Mouse (Mus musculus) spleen, postnatal 0 days (tissue): ENCODE results near the gene Tecr. TPM values are rescaled to one million over a fixed set of nuclear protein-coding genes. Genes with fewer than 3 reads are reported as not detected.

Experiments used
- polyA plus RNA-seq: library from polyadenylated mRNA; unstranded; fragments of >200 nt; fragmentation: Nextera tagmentation; extraction: Ambion mirVana; gene quantifications from 2 replicates; pipeline ENCODE4 v1.2.1, GENCODE M21; 2015

Tecr gene
- 267 and 277 TPM in 2 replicates for polyA plus RNA-seq

GRCm38 (mm10) chr8:83607661-83608397, at the start of gene Tecr, which contains the start of gene Dnajb1:
Gene Tecr (minus strand): TSS chr8:83607971.
Gene Dnajb1 (plus strand): TSS chr8:83608193.

GRCm38 (mm10) chr8:83652030-83652743, 44.4 kb upstream of the Tecr start, which contains the start of gene Gipc1:
Gene Gipc1 (plus strand): TSS chr8:83652677.

GRCm38 (mm10) chr8:83566469-83567395, 41.0 kb downstream of the Tecr start, which contains the start of gene Ndufb7:
Gene Ndufb7 (plus strand): TSS chr8:83566671.

DNA sequence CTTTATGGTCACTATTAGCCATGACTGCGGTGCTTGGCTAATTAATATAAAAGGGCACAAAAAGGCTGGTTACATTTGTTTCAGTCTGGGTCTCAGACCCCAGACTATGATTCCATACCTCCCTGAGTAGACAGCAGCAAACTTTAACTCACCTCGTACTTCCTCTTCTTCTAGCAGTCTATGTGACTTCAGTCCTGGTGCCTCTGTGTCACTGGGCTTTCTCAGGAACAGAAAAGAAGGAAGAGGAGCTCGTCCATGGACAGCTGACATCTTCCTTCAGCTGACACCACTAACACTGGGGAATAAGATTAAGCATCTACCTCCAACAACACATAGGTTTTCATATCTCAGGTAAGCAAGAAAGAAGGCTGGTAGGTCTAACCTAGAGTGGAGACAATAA, 72.0 kb downstream of the Tecr start, which contains the start of gene Olfr370:
TSS of gene Olfr370 (plus strand) at position 45 of the 400 bp plus-strand sequence.

Other genes with a start within 250 kb of the Tecr start
- gene Clgn, start 218.1 kb downstream of the Tecr start, polyA plus RNA-seq = 0.72 and 0.81 TPM in 2 replicates
- gene Scoc, start 149.6 kb downstream of the Tecr start, polyA plus RNA-seq = 84.7 and 96.6 TPM in 2 replicates
- not detected in 2 replicates for gene Olfr370, start 72.2 kb downstream of the Tecr start, polyA plus RNA-seq
- 311 and 339 TPM in 2 replicates for gene Ndufb7, start 41.3 kb downstream of the Tecr start, polyA plus RNA-seq
- gene Dnajb1, start 222 bp upstream of the Tecr start, polyA plus RNA-seq = 60.9 and 66.1 TPM in 2 replicates
- 68.8 and 78.7 TPM in 2 replicates for gene Gipc1, start 44.7 kb upstream of the Tecr start, polyA plus RNA-seq
- gene Ptger1, start 58.7 kb upstream of the Tecr start, polyA plus RNA-seq = 1.9 and 2.5 TPM in 2 replicates
- 18.9 and 25.5 TPM in 2 replicates for gene Pkn1, start 91.2 kb upstream of the Tecr start, polyA plus RNA-seq
- gene Ddx39, start 107.2 kb upstream of the Tecr start, polyA plus RNA-seq = 211 and 226 TPM in 2 replicates
- gene Adgre5, start 133.4 kb upstream of the Tecr start, polyA plus RNA-seq = 34.0 and 43.6 TPM in 2 replicates